ENCODE assay signal across 11 mouse cellular contexts in the genomic region with DNA sequence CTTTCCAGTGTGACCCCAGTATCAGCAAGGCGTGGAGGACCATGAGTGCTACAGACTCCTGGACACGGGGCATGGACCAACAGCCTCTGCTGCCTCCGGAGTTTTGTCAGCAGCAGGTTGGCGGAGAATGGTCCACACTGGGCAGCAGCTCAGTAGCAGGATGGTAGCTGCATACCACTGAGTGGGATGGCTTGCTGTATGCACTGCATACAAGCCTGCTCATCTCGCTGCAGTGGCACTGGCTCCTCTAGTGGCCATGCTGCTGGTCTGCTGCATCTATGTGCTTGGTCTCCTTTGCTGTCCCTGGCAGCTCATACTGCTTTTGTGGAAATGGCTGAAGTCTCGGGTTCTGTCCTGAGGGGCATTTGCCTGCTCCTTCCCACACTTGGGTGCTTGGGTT. TPM values are rescaled to one million over a fixed set of nuclear protein-coding genes. Genes with fewer than 3 reads are reported as not detected.
DNase-seq lines count a peak whose midpoint lies in the region; ATAC-seq and TF ChIP-seq lines count a peak whose summit lies in the region.
"Had no signal": no experiment of that assay in that cellular context is flagged by ENCODE, and none has a peak within 500 bp of the region (broad histone marks: within the 10 kb centered on the region; RNA-seq: fewer than 3 reads in every experiment).

No protein-coding gene starts in this region.

- peak; percentile 32 for TF ChIP-seq CTCF in heart, postnatal 0 days (IDR thresholded peaks at IDR 0.05; ENCODE audit: low read depth)

- ATAC-seq in heart, postnatal 0 days (ENCODE audit: insufficient read depth, low read depth): no peak
- ATAC-seq in monocyte, adult 5-6 weeks (replicated peaks; ENCODE audit: insufficient number of reproducible peaks, low FRiP score, low TSS enrichment, poor library complexity, severe bottlenecking): 0 out of 2 replicates have a peak, but pooled peaks have one; percentile 27

- no peak for DNase-seq in heart, postnatal 0 days (ENCODE audit: low spot score)
- no peak for DNase-seq in heart, postnatal 14 days
- peak; percentile 18 for DNase-seq in left cerebral cortex, postnatal 4 days
- DNase-seq in left cerebral cortex, adult 11 months (ENCODE audit: low spot score): no peak
- peak; percentile 24 for DNase-seq in retina, postnatal 1 day
- DNase-seq in retina, embryonic 14.5 days (ENCODE audit: low spot score): no peak
- DNase-seq in spleen, adult 12 weeks (ENCODE audit: low spot score): no peak
- DNase-seq: right cerebral cortex, postnatal 4 days; thymus, adult 2 months had no signal

- no peaks in the 10 kb centered on the region for H3K9me3 ChIP-seq in heart, postnatal 0 days (replicated peaks; ENCODE audit: control insufficient read depth, low read length)
- H3K9me3 ChIP-seq: heart, embryonic 12.5 days had no signal

- no peaks in the 10 kb centered on the region for H3K27me3 ChIP-seq in heart, postnatal 0 days (ENCODE audit: control insufficient read depth, insufficient read depth, low read length)
- H3K27me3 ChIP-seq: heart, embryonic 12.5 days had no signal

- H3K27ac ChIP-seq in heart, postnatal 0 days (ENCODE audit: low read depth): no peak overlapping the region

- no peak overlapping the region for H3K4me2 ChIP-seq in heart, postnatal 0 days (ENCODE audit: low read depth, low read length)
- H3K4me2 ChIP-seq: heart, embryonic 12.5 days had no signal

- H3K9ac ChIP-seq in heart, postnatal 0 days (replicated peaks; ENCODE audit: low read depth, low read length): no peak overlapping the region
- H3K9ac ChIP-seq: heart, embryonic 12.5 days had no signal

- 65% methylated on average over 6 of the region's 6 CpGs for WGBS in heart, postnatal 0 days

- H3K4me1 ChIP-seq in heart, postnatal 0 days (ENCODE audit: control insufficient read depth, insufficient read depth): no peaks in the 10 kb centered on the region; the same call in 1 of the 2 replicates

- no peaks in the 10 kb centered on the region; the same call in 1 of the 2 replicates for H3K36me3 ChIP-seq in heart, postnatal 0 days (replicated peaks; ENCODE audit: control insufficient read depth, insufficient read depth, low read length)
- H3K36me3 ChIP-seq: heart, embryonic 12.5 days had no signal

- no peak overlapping the region for H3K4me3 ChIP-seq in heart, postnatal 0 days (ENCODE audit: low read depth, low read length)
- H3K4me3 ChIP-seq: heart, embryonic 12.5 days had no signal

- intact Hi-C loops in heart, postnatal 14 days (cut with DNase I): no loop called here
- intact Hi-C loops in left cerebral cortex, postnatal 4 days (cut with DNase I): no loop called here

- no peak for TF ChIP-seq EP300 in heart, postnatal 0 days (IDR thresholded peaks at IDR 0.05; ENCODE audit: low read depth)

RNA-seq across cellular contexts. Expression of gene Rptor, which starts 34.8 kb away (rescaled TPM):
- total RNA-seq in heart, postnatal 0 days (2014; rRNA removed; ENCODE audit: low replicate concordance): 33.9 and 39.8 TPM in 2 replicates
- polyA plus RNA-seq in heart, postnatal 0 days (2015; fragmentation: Nextera tagmentation; extraction: Ambion mirVana): 4.8 and 4.9 TPM in 2 replicates
- 10 to 100 TPM; 34.4 to 34.8 TPM for total RNA-seq in heart, postnatal 14 days (2021)
- 10 to 100 TPM; 57.1 to 58.0 TPM for total RNA-seq in left cerebral cortex, postnatal 4 days (2021)
- 13.5 to 38.4 TPM (median 15.3 TPM) in 3 replicates for total RNA-seq in monocyte, adult 5-6 weeks (2017)

Comparison
In these comparisons a context has a peak if more than half of its experiments do, and no peak if none do; other contexts are left out.
1. DNase-seq: peak in left cerebral cortex, postnatal 4 days (single experiment) and retina, postnatal 1 day (single experiment); none in heart, postnatal 0 days (single experiment), heart, postnatal 14 days (0 of 2), left cerebral cortex, adult 11 months (single experiment), retina, embryonic 14.5 days (single experiment) and spleen, adult 12 weeks (single experiment).